Mouse (Mus musculus) adrenal gland, postnatal 25 days (tissue): ENCODE results near the gene Sipa1. TPM values are rescaled to one million over a fixed set of nuclear protein-coding genes. Genes with fewer than 3 reads are reported as not detected.
"Not testable (repeated sequence)": the region's sequence is repeated elsewhere in the genome, so short reads cannot be mapped to it uniquely, and the experiment has no call there.

ENCODE experiments used
- DNase-seq: peaks from one replicate; pipeline ENCODE4 v3.0.0; 2021; ENCODE audit warnings: mixed read lengths
- total RNA-seq: library from RNA; stranded (reverse); gene quantifications from 2 replicates; pipeline ENCODE4 v1.2.3, GENCODE M21; 2021

Gene Sipa1
- total RNA-seq, 1 experiment from 2014 or later: 76.7 TPM

GRCm38 (mm10) chr19:5686954-5687353, 23.4 kb upstream of the Sipa1 start:
- not testable (repeated sequence) for DNase-seq

- no peak for DNase-seq
Measured at GRCm38 (mm10) chr19:5686437-5686836, 22.9 kb upstream of the Sipa1 start.

DNA sequence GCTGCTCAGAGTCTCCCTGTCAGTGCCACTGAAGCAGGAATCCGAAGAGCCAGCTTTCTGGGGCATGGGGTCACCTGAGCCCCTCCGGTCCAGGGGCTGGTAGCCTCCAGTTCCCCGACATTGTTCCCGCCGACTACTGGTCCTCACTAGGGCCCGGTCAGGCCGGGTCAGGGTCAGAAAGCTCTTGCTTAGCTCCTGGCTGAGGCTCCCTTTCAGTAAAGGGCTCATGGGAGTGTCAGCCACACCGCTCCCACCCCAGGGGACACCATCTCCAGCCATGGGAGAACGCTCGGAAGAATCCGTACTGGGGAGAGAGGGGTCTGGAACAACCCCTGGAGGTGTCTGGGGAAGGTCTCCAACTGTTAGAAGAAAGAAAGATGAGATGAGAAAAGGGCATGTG, 22.4 kb upstream of the Sipa1 start:
- DNase-seq: no peak

GRCm38 (mm10) chr19:5685431-5685830, 21.9 kb upstream of the Sipa1 start:
- no peak for DNase-seq

DNA sequence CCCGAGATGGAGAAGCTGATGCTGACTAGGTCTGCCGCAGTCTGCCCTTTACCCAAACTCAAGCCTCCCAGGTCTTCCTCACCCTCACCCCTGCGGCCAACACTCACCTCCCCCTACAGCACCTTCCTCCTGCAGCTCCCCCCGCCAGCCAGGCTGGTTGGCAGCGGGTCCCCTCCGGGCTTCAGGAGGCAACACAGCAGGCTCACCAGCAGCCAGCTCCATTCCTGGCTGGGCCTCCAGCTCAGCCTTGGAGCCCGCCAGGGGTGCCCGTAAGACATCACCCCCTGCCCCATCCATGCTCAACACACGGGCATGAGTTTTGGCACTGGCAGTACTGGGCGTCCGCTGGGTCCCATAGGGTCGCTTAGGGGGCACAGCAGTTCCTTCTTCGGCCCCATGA, 21.5 kb upstream of the Sipa1 start:
- DNase-seq: no peak

DNA sequence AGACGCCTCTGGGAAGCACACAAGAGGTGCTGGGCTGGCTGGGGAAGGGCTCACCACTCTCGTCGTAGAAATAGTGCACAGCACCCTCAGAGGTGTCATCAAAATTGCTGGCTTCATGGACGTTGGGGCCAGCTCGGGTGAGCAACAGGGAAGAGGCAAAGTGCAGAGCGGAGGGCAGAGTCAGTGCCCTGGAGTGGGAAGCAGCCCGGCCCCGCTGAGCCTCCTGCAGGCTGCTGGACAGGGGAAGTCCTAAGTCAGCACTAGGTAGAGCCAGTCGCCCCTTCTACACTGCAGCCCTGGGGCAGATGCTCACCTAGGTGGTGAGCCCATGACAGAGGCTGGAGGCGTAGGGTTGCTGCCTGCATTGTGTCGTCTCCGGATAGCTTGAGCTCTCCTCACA, 20.7 kb upstream of the Sipa1 start:
- no peak for DNase-seq

GRCm38 (mm10) chr19:5680432-5680831, 16.9 kb upstream of the Sipa1 start:
- DNase-seq: peak; percentile 35

GRCm38 (mm10) chr19:5668372-5668771, 4.9 kb upstream of the Sipa1 start:
- peak; percentile 35 for DNase-seq

GRCm38 (mm10) chr19:5666386-5666785, 2.9 kb upstream of the Sipa1 start:
- no peak for DNase-seq

GRCm38 (mm10) chr19:5665465-5665864, 2.0 kb upstream of the Sipa1 start:
- no peak for DNase-seq

DNA sequence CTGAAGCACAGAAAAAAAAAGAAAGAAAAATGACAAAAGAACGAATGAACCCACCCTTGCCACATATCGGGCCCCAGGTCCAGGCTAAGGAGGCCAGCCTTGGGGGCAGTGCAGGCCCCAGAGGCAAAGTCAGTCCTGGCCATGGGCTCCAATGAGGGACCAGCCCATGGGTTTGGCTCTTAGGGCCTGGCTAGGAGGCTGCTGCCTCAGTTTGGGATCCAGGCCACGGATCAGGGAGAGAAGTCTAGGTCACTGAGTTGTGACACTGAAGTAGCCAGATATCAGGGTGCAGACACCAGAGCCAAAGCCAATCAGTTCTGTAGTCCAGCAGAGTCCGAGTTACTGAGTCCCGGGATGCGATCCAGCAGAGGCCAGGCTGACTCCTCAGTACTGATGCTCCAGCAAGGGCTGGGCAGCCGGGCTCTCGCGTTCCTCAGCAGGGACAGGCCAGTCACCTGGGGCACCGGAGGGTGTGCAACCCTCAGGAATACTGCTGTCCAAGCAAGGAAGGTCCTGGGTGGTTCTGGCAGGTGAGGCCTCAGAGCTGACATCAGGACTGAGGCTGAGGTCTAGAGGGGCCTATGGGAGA, 1.3 kb upstream of the Sipa1 start:
- DNase-seq: no peak

GRCm38 (mm10) chr19:5662310-5662709, 1.2 kb downstream of the Sipa1 start:
- no peak for DNase-seq

- DNase-seq: peak; percentile 33
Measured at GRCm38 (mm10) chr19:5660942-5661751, 2.4 kb downstream of the Sipa1 start.

DNA sequence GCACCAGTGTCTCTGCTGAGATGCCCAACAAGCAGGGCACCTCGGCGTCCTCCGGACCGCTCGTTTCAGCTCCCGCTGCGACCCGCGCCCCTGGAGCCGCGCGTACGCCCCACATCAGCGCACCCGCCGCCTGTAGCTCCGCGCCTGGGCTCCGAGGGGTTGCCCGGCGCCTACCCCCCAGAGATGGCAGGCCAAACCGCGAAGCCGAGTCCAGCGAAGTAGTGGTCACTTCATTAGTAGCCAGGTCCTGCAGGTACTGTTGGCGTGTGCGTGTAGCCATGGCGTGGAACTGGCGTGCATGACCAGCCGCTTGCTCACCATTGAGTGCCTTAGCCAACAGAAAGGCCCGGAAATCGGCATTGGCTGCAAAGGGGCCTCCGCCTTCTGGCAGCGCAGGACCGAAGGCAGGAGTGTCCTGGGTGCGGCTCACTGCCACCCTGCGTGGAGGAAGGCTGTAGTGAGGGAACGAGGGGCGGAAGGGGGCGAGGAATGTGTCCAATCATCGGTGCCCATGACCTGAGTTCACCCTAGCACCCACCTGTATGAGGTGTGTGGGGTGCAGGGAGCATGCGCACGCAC, 8.7 kb downstream of the Sipa1 start:
- no peak for DNase-seq

DNA sequence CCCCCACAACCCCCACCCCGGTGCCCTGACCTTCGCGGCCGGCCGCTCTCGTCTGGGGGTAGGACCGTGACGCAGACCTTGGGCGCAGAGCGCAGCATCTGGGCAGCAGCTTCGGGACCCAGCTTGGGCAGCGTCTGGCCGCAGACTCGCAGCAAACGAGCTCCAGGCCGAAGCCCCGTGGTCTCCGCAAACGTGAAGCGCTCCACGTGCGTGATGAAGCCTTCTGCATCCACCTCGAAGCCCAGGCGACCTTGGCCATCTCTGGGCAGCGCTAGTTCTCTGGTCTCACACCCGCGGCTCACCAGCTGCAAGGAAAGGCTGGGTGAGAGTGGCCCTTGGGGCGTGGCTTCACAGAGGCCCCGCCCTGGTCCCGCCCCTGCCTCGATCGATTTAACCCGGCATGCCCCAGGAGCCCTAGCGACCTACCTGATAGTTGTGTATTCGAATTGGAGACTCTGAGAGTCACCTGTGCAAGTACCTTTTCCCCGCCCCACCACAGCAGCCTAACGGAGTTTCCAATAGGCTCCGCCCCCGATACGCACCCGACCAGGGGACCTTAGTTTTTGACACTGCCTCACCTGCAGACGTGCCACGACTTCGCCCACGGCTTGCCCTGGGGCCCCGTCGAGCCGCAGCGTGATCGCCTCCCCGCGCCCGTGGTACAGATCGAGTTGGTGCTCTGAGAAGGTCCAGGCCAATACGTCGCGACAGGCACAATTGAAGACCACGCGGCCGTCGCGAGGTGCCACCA, 9.4 kb downstream of the Sipa1 start:
- DNase-seq: peak; percentile 52

DNA sequence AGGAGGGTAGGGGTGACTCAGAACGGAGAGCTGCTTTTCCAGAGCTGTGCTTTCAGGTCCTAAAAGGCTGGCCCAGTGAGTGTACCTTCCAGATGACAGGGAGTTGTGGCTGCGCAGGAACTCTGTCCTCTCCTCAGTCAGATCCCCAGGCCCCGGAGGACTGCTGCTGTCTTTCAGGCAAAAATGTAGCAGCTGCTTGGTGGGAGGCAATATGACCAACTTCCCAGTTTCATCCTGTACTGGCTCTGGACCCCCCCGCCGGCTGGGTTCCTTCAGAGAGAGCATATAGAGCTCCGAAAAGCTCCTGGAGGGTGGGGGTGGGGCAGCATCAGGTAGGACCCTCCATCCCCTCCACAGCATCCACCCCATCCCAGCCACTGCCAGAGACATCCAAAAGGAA, 10.9 kb downstream of the Sipa1 start:
- DNase-seq: no peak

GRCm38 (mm10) chr19:5651502-5652274, 11.8 kb downstream of the Sipa1 start:
- DNase-seq: no peak

DNA sequence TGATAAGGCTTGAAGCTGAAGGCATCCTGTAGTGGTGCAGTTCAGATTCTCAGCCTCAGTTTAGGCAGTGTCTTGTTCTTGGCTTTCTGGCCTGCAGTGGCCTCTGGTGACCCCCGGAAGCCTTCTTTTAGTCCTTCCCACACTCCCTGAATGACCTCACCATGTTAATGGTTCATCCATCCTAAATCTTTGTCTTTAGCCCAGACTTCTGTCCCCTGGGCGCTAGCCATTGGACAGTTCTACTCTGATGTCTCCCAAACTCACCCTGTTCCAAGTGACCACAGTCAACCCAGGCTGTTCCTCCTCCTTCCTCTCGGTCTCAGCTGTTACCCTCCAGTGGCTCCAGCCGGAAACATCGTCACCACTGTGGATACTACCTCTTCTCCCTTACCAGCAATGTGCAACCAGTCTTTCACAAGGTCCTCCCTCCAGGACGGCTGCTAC, 14.2 kb downstream of the Sipa1 start:
- no peak for DNase-seq

DNA sequence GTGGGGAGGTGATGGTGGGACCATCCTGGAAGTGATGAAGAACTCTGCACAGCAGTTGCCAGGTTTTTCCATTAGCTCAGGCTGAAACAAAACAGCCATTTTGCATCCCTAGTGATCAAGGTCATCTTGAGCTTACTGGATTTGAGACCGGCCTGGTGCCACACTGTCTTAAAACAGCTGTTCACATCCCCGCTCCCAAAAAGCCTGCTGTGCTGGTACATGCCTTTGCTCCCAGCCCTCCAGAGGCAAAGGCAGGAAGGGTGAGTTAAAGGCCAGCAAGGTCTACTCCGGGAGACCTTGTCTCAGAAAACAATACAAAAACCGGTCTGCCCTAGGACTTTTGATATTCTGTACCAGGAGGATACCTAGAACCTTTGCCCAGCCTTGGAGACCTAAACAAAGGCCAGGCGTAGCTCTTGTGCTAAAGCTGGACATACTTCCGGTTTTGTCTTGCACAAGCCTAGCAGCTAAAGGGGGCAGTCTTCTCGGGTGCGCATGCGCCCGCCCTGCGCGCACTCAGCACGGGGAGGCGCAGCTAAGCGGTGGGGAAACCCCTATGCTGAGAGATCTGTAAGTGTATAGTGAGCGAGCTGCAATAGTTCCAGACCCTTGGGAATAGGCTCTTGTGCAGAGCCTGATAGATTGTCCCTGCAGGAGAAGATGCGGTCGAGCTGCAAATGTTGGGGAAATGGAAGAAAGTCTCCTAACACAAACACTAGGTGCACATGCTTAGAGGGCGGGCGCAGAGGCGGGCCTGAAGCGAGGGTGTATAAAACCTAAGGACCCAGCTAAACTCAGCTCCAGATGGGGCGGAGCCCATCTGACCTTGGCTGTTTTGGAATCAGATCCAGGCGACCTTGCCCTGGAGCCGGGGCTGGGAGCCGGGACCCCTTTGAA, 14.9 kb downstream of the Sipa1 start:
- peak; percentile 83 for DNase-seq

DNA sequence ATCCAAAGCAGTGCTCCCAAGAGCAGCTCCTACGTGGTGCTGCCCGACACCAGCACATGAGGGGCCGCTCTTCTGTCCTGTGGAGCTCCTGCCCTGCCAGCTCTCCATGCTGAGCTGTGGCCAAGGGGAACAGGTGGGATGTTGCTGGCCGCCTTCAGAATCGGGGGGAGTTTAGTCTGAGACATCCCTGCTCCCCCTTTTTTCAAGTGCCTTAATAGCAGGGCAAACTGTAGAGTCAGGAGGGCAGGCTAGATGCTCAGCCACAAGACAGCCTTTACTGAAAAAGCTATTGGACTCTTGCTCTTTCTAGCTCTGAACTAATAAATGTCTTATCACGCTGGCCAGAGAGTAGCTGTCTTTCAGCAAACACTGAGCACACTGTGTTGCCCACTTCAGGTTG, 15.7 kb downstream of the Sipa1 start:
- DNase-seq: no peak

DNA sequence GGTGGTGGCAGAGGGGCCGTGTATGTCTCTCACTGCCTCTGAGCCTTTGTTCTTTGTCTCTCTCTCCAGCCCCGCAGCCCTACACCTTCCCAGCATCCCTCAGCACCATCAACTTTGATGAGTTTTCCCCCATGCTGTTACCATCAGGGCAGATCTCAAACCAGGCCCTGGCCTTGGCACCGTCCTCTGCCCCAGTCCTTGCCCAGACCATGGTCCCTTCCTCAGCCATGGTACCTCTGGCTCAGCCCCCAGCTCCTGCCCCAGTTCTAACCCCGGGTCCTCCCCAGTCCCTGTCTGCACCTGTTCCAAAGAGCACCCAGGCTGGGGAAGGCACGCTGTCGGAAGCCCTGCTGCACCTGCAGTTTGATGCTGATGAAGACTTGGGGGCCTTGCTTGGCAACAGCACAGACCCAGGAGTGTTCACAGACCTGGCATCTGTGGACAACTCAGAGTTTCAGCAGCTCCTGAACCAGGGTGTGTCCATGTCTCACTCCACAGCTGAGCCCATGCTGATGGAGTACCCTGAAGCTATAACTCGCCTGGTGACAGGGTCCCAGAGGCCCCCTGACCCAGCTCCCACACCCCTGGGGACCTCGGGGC, 16.7 kb downstream of the Sipa1 start:
- no peak for DNase-seq
